Mouse (Mus musculus): ENCODE results near the gene Lrrc15. TPM values are rescaled to one million over a fixed set of nuclear protein-coding genes. Genes with fewer than 3 reads are reported as not detected.

Lrrc15 gene
- polyA plus RNA-seq, 1 experiment from 2014 or later = 0.08 TPM

DNA sequence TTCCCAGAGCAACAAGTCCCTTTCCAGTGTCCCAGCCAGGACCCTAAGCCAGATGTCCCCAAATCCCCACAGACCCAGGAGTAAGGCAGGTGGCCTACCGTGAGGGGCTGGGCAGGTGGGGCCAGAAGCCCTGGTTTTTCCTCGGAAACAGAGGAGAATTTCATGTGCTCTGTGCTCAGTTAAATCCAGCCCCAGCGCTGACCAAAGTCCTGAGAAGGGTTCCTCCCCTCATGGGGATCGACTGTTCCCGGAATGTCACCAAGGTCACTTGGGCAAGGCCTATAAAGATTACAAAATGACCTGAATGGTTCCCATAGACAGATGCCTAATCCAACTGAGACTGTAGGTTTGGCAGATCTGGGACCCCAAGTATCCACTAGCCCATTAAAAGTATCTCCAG is 15.7 kb downstream of the Lrrc15 start, which contains the start of gene Cpn2:
Gene Cpn2, minus strand, starts transcription at position 141 of the 400 bp plus-strand sequence.
- 57% methylated on average over 5 of the region's 5 CpGs for WGBS
- H3K4me2 ChIP-seq = peak within 1 kb of the TSS; percentile 48
- H3K4me3 ChIP-seq (ENCODE audit: low read depth, low read length) = peak within 1 kb of the TSS; percentile 24; the same call in 1 of the 2 replicates
- no peak for DNase-seq (ENCODE audit: low spot score)
- H3K9me3 ChIP-seq (ENCODE audit: control insufficient read depth, low read length) = no peaks in the 10 kb centered on the region
- peaks cover 4% of the 10 kb centered on the region; the same call in 1 of the 2 replicates for H3K4me1 ChIP-seq (replicated peaks; ENCODE audit: control insufficient read depth, insufficient read depth, low read length)
- no peaks in the 10 kb centered on the region for H3K27me3 ChIP-seq (replicated peaks; ENCODE audit: control insufficient read depth, insufficient read depth, low read length)
- H3K27ac ChIP-seq (ENCODE audit: low read depth, low read length) = peak within 1 kb of the TSS; percentile 43; the same call in 1 of the 2 replicates
- H3K9ac ChIP-seq (ENCODE audit: low read depth, low read length) = no peak within 1 kb of the TSS
- no peaks in the 10 kb centered on the region for H3K36me3 ChIP-seq (ENCODE audit: control insufficient read depth, insufficient read depth, low read length)
- ATAC-seq (replicated peaks; ENCODE audit: low FRiP score) = no peak

DNA sequence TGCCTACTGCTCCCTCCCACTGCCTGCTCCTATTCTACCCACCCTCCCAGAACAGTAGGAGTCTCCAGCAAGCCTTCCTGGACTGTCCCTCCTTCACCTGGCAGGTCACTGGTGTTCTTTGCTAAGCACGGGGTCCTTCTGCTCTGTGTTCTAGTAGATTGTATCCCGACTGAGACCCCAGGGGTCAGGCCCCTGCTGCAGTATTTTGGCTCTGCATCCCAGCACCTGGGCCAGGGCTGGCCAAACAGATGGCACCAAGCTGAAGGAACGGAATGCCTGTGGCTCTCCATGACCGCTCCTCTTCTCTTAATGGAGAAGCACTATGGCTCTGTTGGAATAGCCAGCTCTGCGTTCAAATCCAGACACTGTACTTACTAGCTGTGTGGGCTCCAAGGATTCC is 16.5 kb downstream of the Lrrc15 start:
- H3K9ac ChIP-seq (ENCODE audit: low read depth, low read length) = no peak overlapping the region
- WGBS = 81% methylated on average over 5 of the region's 5 CpGs
- H3K4me2 ChIP-seq = peak overlapping the region; percentile 48
- H3K4me1 ChIP-seq (replicated peaks; ENCODE audit: control insufficient read depth, insufficient read depth, low read length) = peaks cover 4% of the 10 kb centered on the region; the same call in 1 of the 2 replicates
- peak overlapping the region; percentile 15; the same call in 1 of the 2 replicates for H3K4me3 ChIP-seq (ENCODE audit: low read depth, low read length)
- ATAC-seq (replicated peaks; ENCODE audit: low FRiP score) (no peak), DNase-seq (ENCODE audit: low spot score) (no peak)
- H3K27me3 ChIP-seq (replicated peaks; ENCODE audit: control insufficient read depth, insufficient read depth, low read length) = no peaks in the 10 kb centered on the region
- no peak overlapping the region for H3K27ac ChIP-seq (ENCODE audit: low read depth, low read length)
- no peaks in the 10 kb centered on the region for H3K36me3 ChIP-seq (ENCODE audit: control insufficient read depth, insufficient read depth, low read length)
- no peaks in the 10 kb centered on the region for H3K9me3 ChIP-seq (ENCODE audit: control insufficient read depth, low read length)

DNA sequence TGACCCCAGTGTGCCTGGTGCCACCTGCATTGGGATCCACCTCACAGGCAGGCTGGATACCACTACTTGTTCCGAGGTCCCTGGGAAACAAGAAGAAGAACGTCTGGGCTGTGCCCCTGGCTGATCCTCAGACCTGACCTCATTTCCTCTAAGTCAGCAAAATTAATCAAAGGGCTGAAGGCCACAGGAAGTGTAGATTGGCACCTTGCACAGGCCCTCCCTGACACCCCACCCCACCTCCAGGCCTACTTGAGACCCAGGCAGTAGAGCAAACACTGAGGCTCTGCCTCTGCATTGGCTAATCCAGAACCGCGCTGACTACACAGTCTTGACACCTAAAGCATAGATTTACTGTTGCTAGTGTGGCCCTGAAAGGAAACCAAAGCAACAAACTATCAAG is 17.4 kb downstream of the Lrrc15 start:
- no peak for ATAC-seq (replicated peaks; ENCODE audit: low FRiP score)
- Histone ChIP-seq H3K27ac (ENCODE audit: low read depth, low read length) (no peak overlapping the region), H3K36me3 (ENCODE audit: control insufficient read depth, insufficient read depth, low read length) (no peaks in the 10 kb centered on the region), H3K4me3 (ENCODE audit: low read depth, low read length) (no peak overlapping the region), H3K9ac (ENCODE audit: low read depth, low read length) (no peak overlapping the region), H3K9me3 (ENCODE audit: control insufficient read depth, low read length) (no peaks in the 10 kb centered on the region), H3K4me2 (no peak overlapping the region), H3K27me3 (replicated peaks; ENCODE audit: control insufficient read depth, insufficient read depth, low read length) (no peaks in the 10 kb centered on the region), H3K4me1 (replicated peaks; ENCODE audit: control insufficient read depth, insufficient read depth, low read length) (0 out of 2 replicates have a peak, but pooled peaks cover 4% of the 10 kb centered on the region)
- WGBS = 69% methylated on average over 4 of the region's 4 CpGs
- DNase-seq (ENCODE audit: low spot score) = no peak

GRCm38 (mm10) chr16:30263156-30263555 is 19.9 kb downstream of the Lrrc15 start:
- H3K27me3 ChIP-seq (replicated peaks; ENCODE audit: control insufficient read depth, insufficient read depth, low read length) = no peaks in the 10 kb centered on the region
- 56% methylated on average over 4 of the region's 4 CpGs for WGBS
- ATAC-seq (replicated peaks; ENCODE audit: low FRiP score) (no peak), DNase-seq (ENCODE audit: low spot score) (no peak)
- no peaks in the 10 kb centered on the region for H3K36me3 ChIP-seq (ENCODE audit: control insufficient read depth, insufficient read depth, low read length)
- no peak overlapping the region for H3K4me3 ChIP-seq (ENCODE audit: low read depth, low read length)
- H3K4me1 ChIP-seq (replicated peaks; ENCODE audit: control insufficient read depth, insufficient read depth, low read length) = peaks cover 6% of the 10 kb centered on the region; the same call in 1 of the 2 replicates
- no peak overlapping the region for H3K4me2 ChIP-seq
- no peak overlapping the region for H3K27ac ChIP-seq (ENCODE audit: low read depth, low read length)
- no peaks in the 10 kb centered on the region for H3K9me3 ChIP-seq (ENCODE audit: control insufficient read depth, low read length)
- H3K9ac ChIP-seq (ENCODE audit: low read depth, low read length) = no peak overlapping the region

GRCm38 (mm10) chr16:30262664-30263063 is 20.4 kb downstream of the Lrrc15 start:
- no peak for ATAC-seq (replicated peaks; ENCODE audit: low FRiP score)

GRCm38 (mm10) chr16:30262157-30262556 is 20.9 kb downstream of the Lrrc15 start:
- Histone ChIP-seq H3K9ac (ENCODE audit: low read depth, low read length) (no peak overlapping the region), H3K9me3 (ENCODE audit: control insufficient read depth, low read length) (no peaks in the 10 kb centered on the region), H3K4me1 (replicated peaks; ENCODE audit: control insufficient read depth, insufficient read depth, low read length) (peaks cover 9% of the 10 kb centered on the region; the same call in 1 of the 2 replicates), H3K36me3 (ENCODE audit: control insufficient read depth, insufficient read depth, low read length) (no peaks in the 10 kb centered on the region), H3K27ac (ENCODE audit: low read depth, low read length) (no peak overlapping the region), H3K4me2 (no peak overlapping the region), H3K4me3 (ENCODE audit: low read depth, low read length) (no peak overlapping the region), H3K27me3 (replicated peaks; ENCODE audit: control insufficient read depth, insufficient read depth, low read length) (no peaks in the 10 kb centered on the region)
- DNase-seq (ENCODE audit: low spot score) = no peak
- ATAC-seq (replicated peaks; ENCODE audit: low FRiP score) = no peak
- 77% methylated on average over 10 of the region's 10 CpGs for WGBS

More at GRCm38 (mm10) chr16:30262664-30263063, 20.4 kb downstream of the Lrrc15 start:
- Histone ChIP-seq H3K4me3 (ENCODE audit: low read depth, low read length) (no peak overlapping the region), H3K36me3 (ENCODE audit: control insufficient read depth, insufficient read depth, low read length) (no peaks in the 10 kb centered on the region), H3K27me3 (replicated peaks; ENCODE audit: control insufficient read depth, insufficient read depth, low read length) (no peaks in the 10 kb centered on the region), H3K4me2 (no peak overlapping the region), H3K9ac (ENCODE audit: low read depth, low read length) (no peak overlapping the region), H3K9me3 (ENCODE audit: control insufficient read depth, low read length) (no peaks in the 10 kb centered on the region), H3K4me1 (replicated peaks; ENCODE audit: control insufficient read depth, insufficient read depth, low read length) (peaks cover 9% of the 10 kb centered on the region; the same call in 1 of the 2 replicates), H3K27ac (ENCODE audit: low read depth, low read length) (no peak overlapping the region)
- 3% methylated on average over 2 of the region's 2 CpGs for WGBS
- DNase-seq (ENCODE audit: low spot score) = peak; percentile 74

- DNase-seq (ENCODE audit: low spot score) (no peak), ATAC-seq (replicated peaks; ENCODE audit: low FRiP score) (no peak)
- H3K27ac ChIP-seq (ENCODE audit: low read depth, low read length) = no peak overlapping the region
- no peaks in the 10 kb centered on the region for H3K27me3 ChIP-seq (replicated peaks; ENCODE audit: control insufficient read depth, insufficient read depth, low read length)
- peaks cover 9% of the 10 kb centered on the region; the same call in 1 of the 2 replicates for H3K4me1 ChIP-seq (replicated peaks; ENCODE audit: control insufficient read depth, insufficient read depth, low read length)
- WGBS = 85% methylated on average over 9 of the region's 9 CpGs
- no peak overlapping the region for H3K4me3 ChIP-seq (ENCODE audit: low read depth, low read length)
- no peak overlapping the region for H3K4me2 ChIP-seq
- H3K9ac ChIP-seq (ENCODE audit: low read depth, low read length) = no peak overlapping the region
- no peaks in the 10 kb centered on the region for H3K9me3 ChIP-seq (ENCODE audit: control insufficient read depth, low read length)
- H3K36me3 ChIP-seq (ENCODE audit: control insufficient read depth, insufficient read depth, low read length) = no peaks in the 10 kb centered on the region
Measured at GRCm38 (mm10) chr16:30261341-30261740, 21.7 kb downstream of the Lrrc15 start.

DNA sequence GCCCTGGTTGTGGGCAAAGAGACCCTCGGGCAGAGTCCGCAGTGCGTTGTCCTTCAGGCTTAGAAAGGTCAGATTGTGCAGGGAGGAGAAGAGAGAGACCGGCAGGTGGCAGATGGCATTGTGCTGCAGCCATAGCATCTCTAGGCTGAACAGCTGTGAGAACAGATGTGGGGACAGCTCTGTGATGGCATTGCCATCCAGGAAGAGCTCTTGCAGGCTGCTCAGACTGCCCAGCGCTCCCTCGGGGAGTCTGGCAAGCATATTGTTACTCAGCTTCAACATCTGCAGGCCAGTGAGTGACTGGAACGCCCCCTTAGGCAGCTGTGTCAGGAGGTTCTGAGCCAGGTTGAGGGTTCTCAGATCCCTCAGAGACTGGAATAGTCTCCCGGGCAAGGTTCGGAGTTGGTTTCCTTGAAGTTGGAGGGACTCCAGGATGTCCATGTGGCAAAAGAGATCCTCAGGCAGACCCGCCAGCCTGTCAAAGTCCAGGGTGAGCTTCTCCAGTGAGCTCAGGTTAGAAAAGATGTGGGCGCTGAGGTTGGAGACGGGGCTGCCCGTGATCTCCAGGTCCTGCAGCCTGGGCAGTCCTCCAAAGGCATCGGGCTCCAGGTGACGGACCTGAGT is 22.9 kb downstream of the Lrrc15 start:
- H3K9ac ChIP-seq (ENCODE audit: low read depth, low read length) = no peak overlapping the region
- no peak overlapping the region for H3K27ac ChIP-seq (ENCODE audit: low read depth, low read length)
- H3K4me3 ChIP-seq (ENCODE audit: low read depth, low read length) = no peak overlapping the region
- H3K36me3 ChIP-seq (ENCODE audit: control insufficient read depth, insufficient read depth, low read length) = no peaks in the 10 kb centered on the region
- H3K4me1 ChIP-seq (replicated peaks; ENCODE audit: control insufficient read depth, insufficient read depth, low read length) = peaks cover 9% of the 10 kb centered on the region; the same call in 1 of the 2 replicates
- no peaks in the 10 kb centered on the region for H3K9me3 ChIP-seq (ENCODE audit: control insufficient read depth, low read length)
- DNase-seq (ENCODE audit: low spot score) (no peak), ATAC-seq (replicated peaks; ENCODE audit: low FRiP score) (no peak)
- no peak overlapping the region for H3K4me2 ChIP-seq
- WGBS = 88% methylated on average over 15 of the region's 15 CpGs
- H3K27me3 ChIP-seq (replicated peaks; ENCODE audit: control insufficient read depth, insufficient read depth, low read length) = no peaks in the 10 kb centered on the region

DNA sequence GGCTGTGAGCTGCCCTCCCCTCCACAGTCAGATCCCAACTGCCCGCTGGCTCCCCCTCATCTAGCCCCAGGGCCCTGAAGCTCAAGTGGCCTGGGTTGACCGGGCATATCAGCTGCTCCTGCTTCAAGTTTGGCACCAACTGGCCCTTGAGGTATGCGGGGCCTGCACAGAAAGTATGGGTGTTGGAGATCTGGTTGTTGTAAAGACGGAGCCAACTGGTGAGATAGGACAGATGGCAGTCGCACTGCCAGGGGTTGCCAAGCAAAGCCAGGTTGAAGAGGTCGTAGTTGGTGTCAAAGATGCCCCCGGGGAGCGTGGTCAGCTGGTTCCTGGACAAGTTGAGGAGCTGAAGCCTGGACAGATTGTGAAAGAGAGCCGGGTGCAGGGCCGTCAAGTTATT is 23.6 kb downstream of the Lrrc15 start:
- Histone ChIP-seq H3K36me3 (ENCODE audit: control insufficient read depth, insufficient read depth, low read length) (no peaks in the 10 kb centered on the region), H3K27me3 (replicated peaks; ENCODE audit: control insufficient read depth, insufficient read depth, low read length) (no peaks in the 10 kb centered on the region), H3K4me2 (no peak overlapping the region), H3K4me3 (ENCODE audit: low read depth, low read length) (no peak overlapping the region), H3K4me1 (replicated peaks; ENCODE audit: control insufficient read depth, insufficient read depth, low read length) (peaks cover 9% of the 10 kb centered on the region; the same call in 1 of the 2 replicates), H3K9ac (ENCODE audit: low read depth, low read length) (no peak overlapping the region), H3K27ac (ENCODE audit: low read depth, low read length) (no peak overlapping the region), H3K9me3 (ENCODE audit: control insufficient read depth, low read length) (no peaks in the 10 kb centered on the region)
- DNase-seq (ENCODE audit: low spot score) (no peak), ATAC-seq (replicated peaks; ENCODE audit: low FRiP score) (no peak)
- WGBS = 85% methylated on average over 10 of the region's 10 CpGs
